Mouse (Mus musculus) intestine, postnatal 0 days (tissue): Measurements from ENCODE around the gene Patz1. TPM values are rescaled to one million over a fixed set of nuclear protein-coding genes. Genes with fewer than 3 reads are reported as not detected.

Experiments used
- ATAC-seq: fragments of 200-750 bp; cut with Nextera tagmentation; 2 replicates; pipeline ENCODE4 v1.8.0; 2017; ENCODE audit warnings: mild to moderate bottlenecking, moderate TSS enrichment, moderate library complexity
- H3K27ac ChIP-seq: fragments of 300-500 bp; sonication (generic); 2 replicates; pipeline ENCODE4 v1.5.1; 2014; ENCODE audit warnings: mild to moderate bottlenecking, low read depth, low read length, moderate library complexity
- H3K27me3 ChIP-seq: fragments of 300-500 bp; sonication (generic); replicated peaks from 2 replicates; pipeline ENCODE4 v1.6.1; 2014; ENCODE audit warnings: low read length, mixed read lengths; ENCODE audit not compliant: control insufficient read depth, insufficient read depth
- H3K36me3 ChIP-seq: fragments of 300-500 bp; sonication (generic); 2 replicates; pipeline ENCODE4 v1.6.1; 2014; ENCODE audit warnings: mild to moderate bottlenecking, moderate library complexity; ENCODE audit not compliant: control insufficient read depth, insufficient read depth
- H3K4me1 ChIP-seq: fragments of 300-500 bp; sonication (generic); replicated peaks from 2 replicates; pipeline ENCODE4 v1.6.1; 2014; ENCODE audit warnings: antibody characterized with exemption, low read length, mixed read lengths; ENCODE audit not compliant: control insufficient read depth, insufficient read depth
- H3K4me2 ChIP-seq: fragments of 300-500 bp; sonication (generic); replicated peaks from 2 replicates; pipeline ENCODE4 v1.6.1; 2014; ENCODE audit warnings: low read depth, mild to moderate bottlenecking, moderate library complexity
- H3K4me3 ChIP-seq: fragments of 300-500 bp; sonication (generic); 2 replicates; pipeline ENCODE4 v1.5.1; 2014; ENCODE audit warnings: low read depth, low read length
- H3K9ac ChIP-seq: fragments of 300-500 bp; sonication (generic); 2 replicates; pipeline ENCODE4 v1.6.1; 2014; ENCODE audit warnings: mild to moderate bottlenecking, low read depth, low read length
- H3K9me3 ChIP-seq: fragments of 300-500 bp; sonication (generic); 2 replicates; pipeline ENCODE4 v1.6.1; 2016; ENCODE audit warnings: mixed run types; ENCODE audit not compliant: control insufficient read depth
- CTCF ChIP-seq: sonication (generic); IDR thresholded peaks from 2 replicates; pipeline ENCODE4 v1.5.1; 2016; ENCODE audit warnings: low read depth, mild to moderate bottlenecking, control low read depth, antibody characterized with exemption, moderate library complexity
- WGBS: fragments of 180-500 bp; shearing (Covaris S2); extraction: QIAGEN DNeasy Blood & Tissue Kit; methylation state at CpG from one replicate; pipeline ENCODE4 v1.1.7; 2014; 5-methylcytosine and 5-hydroxymethylcytosine counted together
- polyA plus RNA-seq: library from polyadenylated mRNA; unstranded; fragments of >200 nt; fragmentation: Nextera tagmentation; extraction: Ambion mirVana; gene quantifications from 2 replicates; pipeline ENCODE4 v1.2.1, GENCODE M21; 2015

Patz1 gene
- polyA plus RNA-seq, 1 experiment from 2014 or later, result 10.7 TPM

DNA sequence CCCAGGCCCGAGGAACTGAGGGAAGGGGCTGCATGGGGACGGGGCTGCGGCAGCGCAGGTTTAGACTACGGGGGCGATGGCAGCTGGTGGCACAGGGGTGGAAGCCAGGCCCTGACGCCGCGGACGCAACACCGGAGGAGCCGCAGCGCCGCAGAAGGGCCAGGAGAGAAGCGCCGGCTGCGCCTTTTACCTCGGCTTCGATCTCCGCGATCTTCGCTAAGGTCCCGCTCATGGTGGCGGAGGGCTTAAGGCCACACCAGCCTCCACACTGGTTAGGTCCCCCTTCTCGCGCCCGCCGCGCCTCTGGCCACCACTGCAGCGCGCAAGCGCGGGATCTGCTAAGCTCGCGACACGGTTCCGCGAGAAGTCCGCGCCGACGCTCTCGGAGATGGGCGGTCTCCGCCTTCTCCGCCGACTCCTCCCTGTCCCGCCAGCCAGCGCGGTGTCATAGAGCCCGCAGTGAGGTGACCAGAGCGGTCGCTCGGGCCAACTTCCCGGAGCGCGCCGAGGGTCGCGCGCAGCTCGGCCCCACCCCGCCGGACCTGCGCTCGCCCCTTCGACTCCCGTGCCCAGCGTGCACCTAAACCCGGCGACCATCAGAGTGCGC lies 22.5 kb upstream of the Patz1 start, which contains the start of gene Drg1:
Gene Drg1, minus strand, starts transcription at position 337 of the 607 bp plus-strand sequence.
- ATAC-seq, result peak; percentile 98
- peaks cover 14% of the 10 kb centered on the region; the same call in 1 of the 2 replicates for H3K36me3 ChIP-seq
- WGBS, result under 1% methylated on average over 70 of the region's 72 CpGs
- H3K27ac ChIP-seq, result peak within 1 kb of the TSS; percentile 91
- H3K9me3 ChIP-seq, result no peaks in the 10 kb centered on the region
- TF ChIP-seq CTCF, result peak; percentile 25; the same call in 1 of the 2 replicates
- peak within 1 kb of the TSS; percentile 80 for H3K4me2 ChIP-seq
- H3K4me1 ChIP-seq, result no peaks in the 10 kb centered on the region; the same call in 1 of the 2 replicates
- peak within 1 kb of the TSS; percentile 96 for H3K9ac ChIP-seq
- H3K27me3 ChIP-seq, result no peaks in the 10 kb centered on the region
- H3K4me3 ChIP-seq, result peak within 1 kb of the TSS; percentile 95

DNA sequence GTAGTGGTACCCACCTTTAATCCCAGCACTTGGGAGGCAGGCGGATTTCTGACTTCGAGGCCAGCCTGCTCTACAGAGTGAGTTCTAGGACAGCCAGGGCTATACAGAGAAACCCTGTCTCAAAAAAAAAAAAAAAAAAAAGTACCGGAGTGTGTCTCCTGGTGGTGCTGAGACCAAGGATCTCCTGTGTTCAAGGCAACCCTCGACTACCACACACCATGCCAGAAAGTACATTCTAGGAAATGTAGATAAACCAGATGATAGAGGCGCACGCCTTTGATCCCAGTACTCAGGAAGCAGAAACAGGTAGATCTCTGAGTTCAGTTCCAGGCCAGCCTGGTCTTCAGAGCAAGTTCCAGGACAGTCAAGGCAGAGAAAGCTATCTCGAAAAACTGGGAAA lies 21.5 kb upstream of the Patz1 start:
- H3K27me3 ChIP-seq, result no peaks in the 10 kb centered on the region
- WGBS, result 43% methylated on average over 7 of the region's 7 CpGs
- H3K4me3 ChIP-seq, result peak overlapping the region; percentile 95
- no peaks in the 10 kb centered on the region; the same call in 1 of the 2 replicates for H3K4me1 ChIP-seq
- peaks cover 7% of the 10 kb centered on the region; the same call in 1 of the 2 replicates for H3K36me3 ChIP-seq
- TF ChIP-seq CTCF, result no peak
- H3K27ac ChIP-seq, result no peak overlapping the region
- no peak for ATAC-seq
- H3K9ac ChIP-seq, result peak overlapping the region; percentile 96; the same call in 1 of the 2 replicates
- H3K9me3 ChIP-seq, result no peaks in the 10 kb centered on the region
- peak overlapping the region; percentile 80 for H3K4me2 ChIP-seq

DNA sequence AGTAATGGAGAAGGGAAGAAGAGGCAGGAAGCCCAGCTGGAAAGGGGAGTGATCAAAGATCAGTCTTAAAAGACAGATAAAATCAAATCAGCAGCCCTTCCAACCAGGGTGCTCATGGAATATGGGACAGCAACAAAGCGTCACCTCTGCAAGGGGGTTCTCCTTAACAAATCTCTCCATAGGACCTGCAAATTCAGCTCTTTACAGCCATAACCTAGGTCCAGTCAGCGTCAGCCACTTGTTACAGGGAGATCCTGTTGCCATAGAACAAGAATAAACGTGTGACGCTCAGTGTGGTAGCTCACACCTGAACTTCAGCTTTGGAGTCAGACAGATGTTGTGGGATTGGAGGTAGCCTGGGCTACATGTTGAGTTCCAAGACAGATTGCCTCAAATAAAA lies 19.4 kb upstream of the Patz1 start:
- no peak for TF ChIP-seq CTCF
- H3K4me2 ChIP-seq, result no peak overlapping the region
- no peak overlapping the region for H3K4me3 ChIP-seq
- H3K9ac ChIP-seq, result no peak overlapping the region
- ATAC-seq, result no peak
- no peaks in the 10 kb centered on the region; the same call in 1 of the 2 replicates for H3K4me1 ChIP-seq
- no peaks in the 10 kb centered on the region for H3K9me3 ChIP-seq
- 49% methylated on average over 4 of the region's 4 CpGs for WGBS
- H3K27me3 ChIP-seq, result no peaks in the 10 kb centered on the region
- no peak overlapping the region for H3K27ac ChIP-seq
- no peaks in the 10 kb centered on the region for H3K36me3 ChIP-seq

DNA sequence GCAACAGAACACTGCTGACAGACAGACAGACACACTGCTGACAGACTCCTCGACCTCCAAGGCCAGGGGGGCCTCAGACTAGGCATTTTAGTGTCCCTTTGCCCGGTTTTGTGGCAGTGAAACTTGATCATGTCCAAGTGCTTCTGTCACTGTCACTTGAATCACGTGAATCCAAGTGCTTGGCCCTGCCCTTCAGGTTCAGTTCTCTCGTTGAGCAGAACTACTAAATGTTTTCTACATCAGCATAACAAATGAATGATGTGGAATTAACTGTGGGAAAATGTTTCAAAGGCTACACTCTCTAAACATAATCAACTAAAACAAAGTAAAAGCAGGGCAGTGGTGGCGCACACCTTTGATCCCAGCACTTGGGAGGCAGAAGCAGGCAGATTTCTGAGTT lies 10.3 kb upstream of the Patz1 start:
- Histone ChIP-seq H3K9me3 (0 out of 2 replicates have a peak, but pooled peaks cover 6% of the 10 kb centered on the region), H3K27ac (no peak overlapping the region), H3K36me3 (no peaks in the 10 kb centered on the region), H3K27me3 (no peaks in the 10 kb centered on the region), H3K4me3 (no peak overlapping the region), H3K4me1 (no peaks in the 10 kb centered on the region), H3K4me2 (no peak overlapping the region), H3K9ac (no peak overlapping the region)
- 65% methylated on average over 5 of the region's 5 CpGs for WGBS
- no peak for ATAC-seq
- TF ChIP-seq CTCF, result no peak

DNA sequence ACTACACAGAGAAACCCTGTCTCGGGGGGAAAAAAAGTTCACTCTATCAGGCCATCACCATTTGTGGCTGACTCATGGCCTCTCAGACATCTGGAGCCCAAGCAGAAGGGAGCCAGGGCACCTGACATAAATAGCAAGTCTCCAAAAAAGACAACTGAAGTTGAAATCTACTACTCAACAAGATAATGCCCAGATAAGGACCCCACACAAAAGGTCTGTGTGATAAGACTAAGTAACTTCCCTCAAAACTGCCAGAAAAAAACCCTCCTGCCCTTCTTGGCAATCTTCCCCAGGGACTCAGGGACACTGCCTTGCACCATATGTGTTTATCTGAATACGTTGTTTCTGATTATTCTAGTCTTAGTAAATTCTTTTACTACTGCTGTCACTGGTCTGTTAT lies 8.9 kb upstream of the Patz1 start:
- Histone ChIP-seq H3K27ac (no peak overlapping the region), H3K9ac (no peak overlapping the region), H3K4me2 (no peak overlapping the region), H3K36me3 (no peaks in the 10 kb centered on the region), H3K27me3 (no peaks in the 10 kb centered on the region), H3K4me3 (no peak overlapping the region), H3K4me1 (no peaks in the 10 kb centered on the region), H3K9me3 (0 out of 2 replicates have a peak, but pooled peaks cover 6% of the 10 kb centered on the region)
- no peak for TF ChIP-seq CTCF
- no peak for ATAC-seq
- WGBS, result 65% methylated on average over 2 of the region's 2 CpGs

DNA sequence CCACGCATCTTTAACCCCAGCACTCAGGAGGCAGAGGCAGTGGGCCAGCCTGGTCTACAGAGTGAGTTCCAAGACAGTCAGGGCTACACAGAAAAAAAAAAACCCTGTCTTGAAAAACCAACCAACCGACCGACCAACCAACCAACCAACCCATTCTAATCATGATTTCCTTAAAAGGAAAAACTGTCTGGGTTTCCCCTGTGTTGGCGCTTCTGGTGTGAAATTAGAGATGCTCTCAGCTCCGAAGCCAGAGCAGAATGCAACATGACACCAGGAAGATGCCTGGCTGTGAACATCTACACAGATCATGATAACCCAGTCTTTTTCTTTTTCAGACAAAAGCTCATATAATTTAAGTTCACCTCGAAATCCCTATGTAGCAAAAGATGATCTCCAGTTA lies 5.8 kb upstream of the Patz1 start:
- Histone ChIP-seq H3K27me3 (no peaks in the 10 kb centered on the region), H3K9me3 (0 out of 2 replicates have a peak, but pooled peaks cover 6% of the 10 kb centered on the region), H3K4me3 (no peak overlapping the region), H3K4me1 (no peaks in the 10 kb centered on the region), H3K9ac (no peak overlapping the region), H3K36me3 (no peaks in the 10 kb centered on the region), H3K27ac (no peak overlapping the region), H3K4me2 (no peak overlapping the region)
- ATAC-seq, result no peak
- no peak for TF ChIP-seq CTCF
- WGBS, result 83% methylated on average over 6 of the region's 6 CpGs
